Mouse (Mus musculus): ENCODE data around the gene Gamt. TPM values are rescaled to one million over a fixed set of nuclear protein-coding genes. Genes with fewer than 3 reads are reported as not detected.

Gene Gamt
- polyA plus RNA-seq, 1 experiment from 2014 or later, result 35.1 TPM

- Histone ChIP-seq H3K4me2 (ENCODE audit: low read depth) (peak overlapping the region; percentile 78), H3K36me3 (ENCODE audit: control insufficient read depth, insufficient read depth, low read length) (no peaks in the 10 kb centered on the region), H3K4me1 (ENCODE audit: control insufficient read depth, insufficient read depth, low read length) (peaks cover 32% of the 10 kb centered on the region), H3K9ac (ENCODE audit: low read length) (peak overlapping the region; percentile 95), H3K27ac (ENCODE audit: low read depth, low read length) (peak overlapping the region; percentile 34; the same call in 1 of the 2 replicates), H3K9me3 (ENCODE audit: control insufficient read depth, low read length) (no peaks in the 10 kb centered on the region), H3K4me3 (ENCODE audit: low read depth, low read length) (peak overlapping the region; percentile 91), H3K27me3 (ENCODE audit: control insufficient read depth, insufficient read depth, low read length) (no peaks in the 10 kb centered on the region)
- DNase-seq (ENCODE audit: low spot score), result peak; percentile 99
- ATAC-seq (ENCODE audit: insufficient read depth, low FRiP score, low TSS enrichment), result peak; percentile 58; the same call in 1 of the 2 replicates
- WGBS, result 4% methylated on average over 36 of the region's 81 CpGs
These were observed 3.7 kb upstream of the Gamt start for GRCm38 (mm10) chr10:80264341-80265148.

- no peak for ATAC-seq (ENCODE audit: insufficient read depth, low FRiP score, low TSS enrichment)
- Histone ChIP-seq H3K9me3 (ENCODE audit: control insufficient read depth, low read length) (no peaks in the 10 kb centered on the region), H3K36me3 (ENCODE audit: control insufficient read depth, insufficient read depth, low read length) (no peaks in the 10 kb centered on the region), H3K4me2 (ENCODE audit: low read depth) (no peak overlapping the region), H3K27ac (ENCODE audit: low read depth, low read length) (no peak overlapping the region), H3K4me1 (ENCODE audit: control insufficient read depth, insufficient read depth, low read length) (peaks cover 36% of the 10 kb centered on the region), H3K4me3 (ENCODE audit: low read depth, low read length) (no peak overlapping the region), H3K9ac (ENCODE audit: low read length) (no peak overlapping the region), H3K27me3 (ENCODE audit: control insufficient read depth, insufficient read depth, low read length) (no peaks in the 10 kb centered on the region)
- no peak for DNase-seq (ENCODE audit: low spot score)
- 90% methylated on average over 10 of the region's 10 CpGs for WGBS
These were observed 2.1 kb upstream of the Gamt start for GRCm38 (mm10) chr10:80262776-80263365.

GRCm38 (mm10) chr10:80262169-80262568, 1.4 kb upstream of the Gamt start:
- H3K4me1 ChIP-seq (ENCODE audit: control insufficient read depth, insufficient read depth, low read length), result peaks cover 30% of the 10 kb centered on the region
- 79% methylated on average over 12 of the region's 12 CpGs for WGBS
- H3K4me2 ChIP-seq (ENCODE audit: low read depth), result no peak overlapping the region; the same call in 1 of the 2 replicates
- H3K27ac ChIP-seq (ENCODE audit: low read depth, low read length), result no peak overlapping the region
- no peak for ATAC-seq (ENCODE audit: insufficient read depth, low FRiP score, low TSS enrichment)
- no peaks in the 10 kb centered on the region for H3K27me3 ChIP-seq (ENCODE audit: control insufficient read depth, insufficient read depth, low read length)
- H3K9ac ChIP-seq (ENCODE audit: low read length), result no peak overlapping the region
- no peaks in the 10 kb centered on the region for H3K9me3 ChIP-seq (ENCODE audit: control insufficient read depth, low read length)
- no peak overlapping the region for H3K4me3 ChIP-seq (ENCODE audit: low read depth, low read length)
- no peaks in the 10 kb centered on the region; the same call in 1 of the 2 replicates for H3K36me3 ChIP-seq (ENCODE audit: control insufficient read depth, insufficient read depth, low read length)
- no peak for DNase-seq (ENCODE audit: low spot score)

- ATAC-seq (ENCODE audit: insufficient read depth, low FRiP score, low TSS enrichment) (peak; percentile 46), DNase-seq (ENCODE audit: low spot score) (peak; percentile 93)
- H3K9me3 ChIP-seq (ENCODE audit: control insufficient read depth, low read length), result no peaks in the 10 kb centered on the region
- H3K27me3 ChIP-seq (ENCODE audit: control insufficient read depth, insufficient read depth, low read length), result no peaks in the 10 kb centered on the region
- 0% methylated on average over 14 of the region's 14 CpGs for WGBS
- peak overlapping the region; percentile 43 for H3K4me3 ChIP-seq (ENCODE audit: low read depth, low read length)
- peak overlapping the region; percentile 48 for H3K9ac ChIP-seq (ENCODE audit: low read length)
- H3K27ac ChIP-seq (ENCODE audit: low read depth, low read length), result peak overlapping the region; percentile 90
- H3K4me1 ChIP-seq (ENCODE audit: control insufficient read depth, insufficient read depth, low read length), result peaks cover 26% of the 10 kb centered on the region
- peak overlapping the region; percentile 65 for H3K4me2 ChIP-seq (ENCODE audit: low read depth)
- peaks cover 1% of the 10 kb centered on the region for H3K36me3 ChIP-seq (ENCODE audit: control insufficient read depth, insufficient read depth, low read length)
These were observed 765 bp upstream of the Gamt start for GRCm38 (mm10) chr10:80261585-80261968.

DNA sequence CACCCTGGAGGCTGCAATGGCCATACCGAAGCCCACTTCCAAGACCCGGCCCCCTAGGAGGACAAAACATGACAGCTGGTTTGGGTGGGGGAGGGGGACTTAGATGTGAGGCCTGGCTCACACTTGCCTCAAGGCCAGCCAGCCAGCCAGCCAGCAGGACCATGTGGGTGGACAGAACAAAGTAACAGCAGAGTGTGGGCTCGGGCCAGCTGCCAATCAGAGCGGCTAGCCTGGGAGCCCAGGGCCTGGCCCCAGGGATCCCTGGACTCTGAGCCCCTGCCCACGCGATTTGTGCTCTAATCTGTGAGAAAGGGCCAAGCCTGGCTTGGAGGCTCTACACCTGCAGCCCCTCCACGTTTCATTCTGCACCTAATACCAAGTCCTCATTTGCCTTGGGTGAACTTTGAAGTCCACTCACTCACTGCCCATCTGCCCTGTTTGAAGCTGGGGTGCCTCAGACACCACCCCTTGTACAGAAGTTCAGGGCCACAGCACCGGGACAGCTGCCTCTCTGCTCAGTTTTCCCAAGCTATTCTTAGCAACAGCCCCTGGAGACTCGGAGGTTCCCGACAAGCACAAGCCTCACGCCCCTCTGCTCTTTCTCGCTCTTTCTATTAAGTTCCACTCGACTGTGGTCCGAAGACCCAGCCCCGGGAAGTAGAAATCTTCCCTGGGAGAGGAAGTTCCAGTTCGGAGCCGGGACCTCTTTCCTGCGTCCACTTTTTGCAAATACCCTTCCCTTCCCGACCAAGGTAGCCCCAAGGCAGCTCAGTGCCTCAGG, 761 bp downstream of the Gamt start:
- ATAC-seq (ENCODE audit: insufficient read depth, low FRiP score, low TSS enrichment), result no peak
- Histone ChIP-seq H3K4me2 (ENCODE audit: low read depth) (peak overlapping the region; percentile 65), H3K4me1 (ENCODE audit: control insufficient read depth, insufficient read depth, low read length) (peaks cover 15% of the 10 kb centered on the region)

GRCm38 (mm10) chr10:80259463-80259805, 1.4 kb downstream of the Gamt start:
- DNase-seq (ENCODE audit: low spot score), result no peak
- H3K27ac ChIP-seq (ENCODE audit: low read depth, low read length), result no peak overlapping the region

More for the DNA sequence above, 761 bp downstream of the Gamt start:
- H3K9ac ChIP-seq (ENCODE audit: low read length), result peak overlapping the region; percentile 48
- no peaks in the 10 kb centered on the region for H3K27me3 ChIP-seq (ENCODE audit: control insufficient read depth, insufficient read depth, low read length)
- DNase-seq (ENCODE audit: low spot score), result peak; percentile 63
- no peaks in the 10 kb centered on the region for H3K9me3 ChIP-seq (ENCODE audit: control insufficient read depth, low read length)
- peak overlapping the region; percentile 43 for H3K4me3 ChIP-seq (ENCODE audit: low read depth, low read length)
- peak overlapping the region; percentile 90 for H3K27ac ChIP-seq (ENCODE audit: low read depth, low read length)
- peaks cover 9% of the 10 kb centered on the region for H3K36me3 ChIP-seq (ENCODE audit: control insufficient read depth, insufficient read depth, low read length)
- whole genome bisulfite sequencing, result 9% methylated on average over 19 of the region's 19 CpGs

DNA sequence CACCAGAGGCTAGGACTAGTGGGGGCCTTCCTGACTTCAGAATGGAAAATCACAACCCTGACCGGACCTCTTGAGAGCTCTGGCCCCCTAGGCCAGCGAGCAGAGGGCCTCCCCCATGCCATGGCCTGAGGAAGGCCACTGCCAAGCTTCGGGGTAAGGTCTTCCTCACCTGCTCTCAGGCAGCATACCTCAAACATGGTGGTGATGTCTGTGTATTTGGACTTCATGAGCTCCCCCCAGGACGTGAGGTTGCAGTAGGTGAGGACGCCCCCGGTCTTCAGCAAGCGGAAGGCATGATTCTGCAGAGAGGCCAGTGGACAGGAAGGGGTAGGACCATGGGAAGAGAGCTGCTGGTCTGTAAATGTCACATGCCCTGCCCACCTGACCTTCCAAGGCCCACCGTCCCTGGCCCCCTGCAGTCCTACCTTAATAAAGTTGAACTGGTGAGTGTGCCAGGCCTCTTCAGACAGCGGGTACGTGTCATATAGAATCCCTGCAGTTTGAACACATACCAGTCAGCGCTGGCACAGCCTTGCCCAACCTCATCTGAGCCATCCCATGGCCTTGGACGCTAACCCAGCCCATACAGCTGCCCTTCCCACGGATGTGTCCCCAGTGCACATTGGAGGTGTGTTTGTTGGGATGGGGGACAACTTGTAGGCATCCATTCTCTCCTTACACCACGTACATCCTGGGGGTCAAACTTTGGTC, 1.9 kb downstream of the Gamt start:
- DNase-seq (ENCODE audit: low spot score), result no peak
- Histone ChIP-seq H3K4me2 (ENCODE audit: low read depth) (peak overlapping the region; percentile 65; the same call in 1 of the 2 replicates), H3K27ac (ENCODE audit: low read depth, low read length) (no peak overlapping the region), H3K4me1 (ENCODE audit: control insufficient read depth, insufficient read depth, low read length) (peaks cover 15% of the 10 kb centered on the region), H3K27me3 (ENCODE audit: control insufficient read depth, insufficient read depth, low read length) (no peaks in the 10 kb centered on the region), H3K9ac (ENCODE audit: low read length) (no peak overlapping the region), H3K4me3 (ENCODE audit: low read depth, low read length) (no peak overlapping the region), H3K9me3 (ENCODE audit: control insufficient read depth, low read length) (no peaks in the 10 kb centered on the region), H3K36me3 (ENCODE audit: control insufficient read depth, insufficient read depth, low read length) (peaks cover 14% of the 10 kb centered on the region)
- no peak for ATAC-seq (ENCODE audit: insufficient read depth, low FRiP score, low TSS enrichment)
- WGBS, result 92% methylated on average over 14 of the region's 14 CpGs

More at GRCm38 (mm10) chr10:80259463-80259805, 1.4 kb downstream of the Gamt start:
- Histone ChIP-seq H3K9me3 (ENCODE audit: control insufficient read depth, low read length) (no peaks in the 10 kb centered on the region), H3K27me3 (ENCODE audit: control insufficient read depth, insufficient read depth, low read length) (no peaks in the 10 kb centered on the region), H3K9ac (ENCODE audit: low read length) (peak overlapping the region; percentile 48), H3K4me2 (ENCODE audit: low read depth) (peak overlapping the region; percentile 65), H3K4me1 (ENCODE audit: control insufficient read depth, insufficient read depth, low read length) (peaks cover 15% of the 10 kb centered on the region), H3K36me3 (ENCODE audit: control insufficient read depth, insufficient read depth, low read length) (peaks cover 12% of the 10 kb centered on the region), H3K4me3 (ENCODE audit: low read depth, low read length) (peak overlapping the region; percentile 43)
- WGBS, result 78% methylated on average over 6 of the region's 6 CpGs
- ATAC-seq (ENCODE audit: insufficient read depth, low FRiP score, low TSS enrichment), result no peak

DNA sequence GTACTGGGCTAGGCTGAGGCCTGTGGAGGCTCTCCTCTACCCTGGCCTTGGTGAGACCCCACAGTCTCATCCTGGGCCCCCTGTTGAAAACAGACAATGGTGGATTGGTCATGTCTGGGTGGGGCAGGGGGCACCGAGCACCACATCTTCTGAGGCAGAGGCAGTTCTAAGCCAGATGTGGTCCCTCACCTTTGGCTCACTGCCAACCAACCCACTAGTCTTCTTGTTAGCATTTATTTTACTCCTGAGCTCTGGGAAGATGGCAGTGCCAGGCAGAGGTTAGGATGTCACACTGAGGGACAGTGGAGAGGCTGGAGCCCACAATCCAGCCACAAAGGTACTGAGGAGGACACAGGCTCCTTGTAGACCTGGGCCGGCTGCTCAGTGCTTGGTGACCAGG, 2.9 kb downstream of the Gamt start:
- 92% methylated on average over 2 of the region's 2 CpGs for WGBS
- Histone ChIP-seq H3K9me3 (ENCODE audit: control insufficient read depth, low read length) (no peaks in the 10 kb centered on the region), H3K36me3 (ENCODE audit: control insufficient read depth, insufficient read depth, low read length) (peaks cover 14% of the 10 kb centered on the region), H3K4me2 (ENCODE audit: low read depth) (no peak overlapping the region), H3K9ac (ENCODE audit: low read length) (no peak overlapping the region), H3K4me3 (ENCODE audit: low read depth, low read length) (no peak overlapping the region), H3K4me1 (ENCODE audit: control insufficient read depth, insufficient read depth, low read length) (peaks cover 15% of the 10 kb centered on the region), H3K27ac (ENCODE audit: low read depth, low read length) (no peak overlapping the region), H3K27me3 (ENCODE audit: control insufficient read depth, insufficient read depth, low read length) (no peaks in the 10 kb centered on the region)
- ATAC-seq (ENCODE audit: insufficient read depth, low FRiP score, low TSS enrichment) (no peak), DNase-seq (ENCODE audit: low spot score) (no peak)

Measured in neural tube, embryonic 11.5 days (tissue).